Mouse (Mus musculus) CH12.LX (cell line): Measurements from ENCODE around the gene Hspb9.

Source experiments
- CTCF ChIP-seq, 2 experiments: IDR thresholded peaks in 1 of 2; conservative IDR thresholded peaks in 1 of 2; 2 replicates each; pipeline ENCODE4 v1.5.1; 2011 to 2012; ENCODE audit warnings: low read depth in 2 of 2, low read length in 2 of 2, improper control_type of control experiment in 1 of 2, inconsistent platforms in 1 of 2, mild to moderate bottlenecking in 1 of 2, moderate library complexity in 1 of 2
- EP300 ChIP-seq: IDR thresholded peaks from 2 replicates; pipeline ENCODE4 v1.6.1; 2011; ENCODE audit warnings: low read length, improper control_type of control experiment
- ETS1 ChIP-seq: conservative IDR thresholded peaks from 2 replicates; pipeline ENCODE4 v1.6.1; 2012; ENCODE audit warnings: low read depth, mild to moderate bottlenecking, inconsistent platforms, low read length, improper control_type of control experiment, moderate library complexity
- MAX ChIP-seq: IDR thresholded peaks from 2 replicates; pipeline ENCODE4 v1.6.1; 2011; ENCODE audit warnings: low read length, improper control_type of control experiment
- MEF2A ChIP-seq: IDR thresholded peaks from 2 replicates; pipeline ENCODE4 v1.6.1; 2014; ENCODE audit warnings: low read depth, mild to moderate bottlenecking, inconsistent platforms, low read length, improper control_type of control experiment, borderline replicate concordance
- MXI1 ChIP-seq: IDR thresholded peaks from 2 replicates; pipeline ENCODE4 v1.6.1; 2011; ENCODE audit warnings: mild to moderate bottlenecking, low read depth, low read length, improper control_type of control experiment
- POLR2A ChIP-seq: IDR thresholded peaks from 2 replicates; pipeline ENCODE4 v1.6.1; 2011; ENCODE audit warnings: low read depth, mild to moderate bottlenecking, improper control_type of control experiment, low read length
- RCOR1 ChIP-seq: conservative IDR thresholded peaks from 2 replicates; pipeline ENCODE4 v1.6.1; 2012; ENCODE audit warnings: low read depth, mild to moderate bottlenecking, inconsistent platforms, low read length, improper control_type of control experiment
- TBP ChIP-seq: conservative IDR thresholded peaks from 2 replicates; pipeline ENCODE4 v1.6.1; 2011; ENCODE audit warnings: low read depth, low read length, improper control_type of control experiment
- TCF12 ChIP-seq: IDR thresholded peaks from 2 replicates; pipeline ENCODE4 v1.6.1; 2014; ENCODE audit warnings: low read depth, mild to moderate bottlenecking, inconsistent platforms, low read length, improper control_type of control experiment
- UBTF ChIP-seq: IDR thresholded peaks from 2 replicates; pipeline ENCODE4 v1.6.1; 2012; ENCODE audit warnings: low read depth, mild to moderate bottlenecking, inconsistent platforms, low read length, improper control_type of control experiment, moderate library complexity
- ZC3H11A ChIP-seq: IDR thresholded peaks from 2 replicates; pipeline ENCODE4 v1.6.1; 2012; ENCODE audit warnings: low read depth, mild to moderate bottlenecking, inconsistent platforms, low read length, improper control_type of control experiment
- ZKSCAN1 ChIP-seq: IDR thresholded peaks from 2 replicates; pipeline ENCODE4 v1.6.1; 2012; ENCODE audit warnings: low read depth, inconsistent platforms, low read length, improper control_type of control experiment, borderline replicate concordance
- ZMIZ1 ChIP-seq: IDR thresholded peaks from 2 replicates; pipeline ENCODE4 v1.6.1; 2012; ENCODE audit warnings: low read depth, mild to moderate bottlenecking, inconsistent platforms, low read length, improper control_type of control experiment

GRCm38 (mm10) chr11:100749469-100749868 lies 35.8 kb downstream of the Hspb9 start:
- TF ChIP-seq TCF12 (no peak), CTCF (conservative IDR thresholded peaks at IDR 0.05 in 1 of 2, IDR thresholded peaks at IDR 0.05 in 1 of 2; ENCODE audit: low read depth in 2 of 2, low read length in 2 of 2) (no peak), UBTF (no peak), ETS1 (no peak), ZMIZ1 (no peak), EP300 (no peak), ZC3H11A (no peak), POLR2A (no peak), RCOR1 (no peak), ZKSCAN1 (no peak), MXI1 (no peak), MEF2A (no peak), TBP (no peak), MAX (no peak)
